Mouse (Mus musculus) ovary, postnatal 36 days (tissue): ENCODE data around the gene Yars.

Source experiments
- DNase-seq: peaks from one replicate; pipeline ENCODE4 v3.0.0; 2022; ENCODE audit warnings: low spot score, mixed read lengths

Yars gene

GRCm38 (mm10) chr4:129251482-129252125 is 62.0 kb downstream of the Yars start:
- DNase-seq = no peak

- no peak for DNase-seq
Measured at GRCm38 (mm10) chr4:129252492-129252891, 62.9 kb downstream of the Yars start.

- no peak for DNase-seq
Measured at GRCm38 (mm10) chr4:129254571-129254970, 65.0 kb downstream of the Yars start.

GRCm38 (mm10) chr4:129256450-129257380 is 67.2 kb downstream of the Yars start:
- DNase-seq = peak; percentile 51

- no peak for DNase-seq
Measured at GRCm38 (mm10) chr4:129259101-129259500, 69.5 kb downstream of the Yars start.

- no peak for DNase-seq
Measured at GRCm38 (mm10) chr4:129260678-129261077, 71.1 kb downstream of the Yars start.

- no peak for DNase-seq
Measured at GRCm38 (mm10) chr4:129261196-129261595, 71.6 kb downstream of the Yars start, which contains the start of gene C77080. Gene C77080 (minus strand): TSS chr4:129261404.

GRCm38 (mm10) chr4:129263225-129264021 is 73.9 kb downstream of the Yars start:
- peak; percentile 49 for DNase-seq

GRCm38 (mm10) chr4:129266191-129266590 is 76.6 kb downstream of the Yars start:
- no peak for DNase-seq

- DNase-seq = no peak
Measured at GRCm38 (mm10) chr4:129266821-129267220, 77.3 kb downstream of the Yars start.

- DNase-seq = no peak
Measured at GRCm38 (mm10) chr4:129268698-129269097, 79.1 kb downstream of the Yars start.
